Mouse (Mus musculus): ENCODE data around the gene Wdr82. TPM values are rescaled to one million over a fixed set of nuclear protein-coding genes. Genes with fewer than 3 reads are reported as not detected.

The Wdr82 gene
- 10 to 100 TPM; 54.8 to 64.9 TPM for total RNA-seq (2023)

DNA sequence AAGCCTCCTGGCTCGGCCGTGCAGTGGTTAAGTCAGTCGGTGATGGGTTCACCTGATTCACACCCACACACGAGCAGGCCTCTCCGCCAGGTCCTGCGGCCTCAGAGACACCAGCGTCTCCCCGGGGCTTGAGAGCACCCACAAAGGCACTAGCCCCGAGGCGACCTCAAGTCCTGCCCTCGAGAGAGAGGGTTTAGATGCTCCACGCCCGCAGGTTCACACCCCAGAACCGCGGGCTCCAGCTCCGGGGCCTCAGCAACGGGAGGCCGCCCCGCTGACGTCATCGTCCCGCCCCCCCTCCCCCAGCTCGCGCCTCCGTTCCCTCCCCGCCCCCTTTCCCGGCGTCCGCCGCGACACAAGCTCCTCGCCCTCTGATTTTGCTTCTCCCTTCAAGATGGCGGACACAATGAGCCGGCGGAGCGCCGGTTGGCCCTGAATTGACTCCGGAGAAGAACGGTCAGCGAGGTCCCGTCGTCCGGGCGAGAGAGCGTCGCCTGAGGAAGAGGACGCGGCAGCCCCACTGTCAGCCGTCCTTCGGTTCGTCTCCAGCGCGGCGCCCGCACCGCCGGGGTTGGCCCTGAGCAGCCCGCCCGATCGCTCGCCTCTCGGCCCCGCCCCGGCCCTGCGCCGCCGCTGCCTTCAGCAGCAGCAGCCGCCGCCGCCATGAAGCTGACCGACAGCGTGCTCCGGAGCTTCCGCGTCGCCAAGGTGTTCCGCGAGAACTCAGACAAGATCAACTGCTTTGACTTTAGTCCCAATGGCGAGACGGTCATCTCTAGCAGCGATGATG is at the start of gene Wdr82:
TSS of gene Wdr82 (plus strand) at position 373 of the 790 bp plus-strand sequence.

DNA sequence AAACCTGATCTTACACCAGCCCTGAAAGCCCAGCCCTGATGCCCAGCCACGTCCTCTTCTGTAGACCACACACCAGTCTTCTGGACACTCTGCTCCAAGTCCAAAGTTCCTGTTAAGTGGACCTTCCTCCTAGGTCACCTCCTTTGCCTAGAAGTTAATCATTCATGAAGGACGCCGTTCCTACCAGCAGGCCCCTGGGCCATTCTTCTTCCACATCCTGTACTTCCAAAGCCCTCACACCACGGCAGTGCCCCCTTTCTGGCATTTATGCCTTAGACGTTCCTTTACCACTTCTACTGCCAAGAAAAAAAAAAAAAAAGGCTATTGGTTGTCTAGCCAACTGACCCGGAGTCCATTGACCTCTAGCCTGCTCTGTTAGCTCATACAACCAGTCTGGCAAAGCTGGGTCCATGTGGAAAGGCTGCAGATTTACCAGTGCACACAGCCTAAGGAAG is 12.7 kb upstream of the Wdr82 start, which contains the start of gene Glyctk:
TSS of gene Glyctk (minus strand) at position 102 of the 455 bp plus-strand sequence.

DNA sequence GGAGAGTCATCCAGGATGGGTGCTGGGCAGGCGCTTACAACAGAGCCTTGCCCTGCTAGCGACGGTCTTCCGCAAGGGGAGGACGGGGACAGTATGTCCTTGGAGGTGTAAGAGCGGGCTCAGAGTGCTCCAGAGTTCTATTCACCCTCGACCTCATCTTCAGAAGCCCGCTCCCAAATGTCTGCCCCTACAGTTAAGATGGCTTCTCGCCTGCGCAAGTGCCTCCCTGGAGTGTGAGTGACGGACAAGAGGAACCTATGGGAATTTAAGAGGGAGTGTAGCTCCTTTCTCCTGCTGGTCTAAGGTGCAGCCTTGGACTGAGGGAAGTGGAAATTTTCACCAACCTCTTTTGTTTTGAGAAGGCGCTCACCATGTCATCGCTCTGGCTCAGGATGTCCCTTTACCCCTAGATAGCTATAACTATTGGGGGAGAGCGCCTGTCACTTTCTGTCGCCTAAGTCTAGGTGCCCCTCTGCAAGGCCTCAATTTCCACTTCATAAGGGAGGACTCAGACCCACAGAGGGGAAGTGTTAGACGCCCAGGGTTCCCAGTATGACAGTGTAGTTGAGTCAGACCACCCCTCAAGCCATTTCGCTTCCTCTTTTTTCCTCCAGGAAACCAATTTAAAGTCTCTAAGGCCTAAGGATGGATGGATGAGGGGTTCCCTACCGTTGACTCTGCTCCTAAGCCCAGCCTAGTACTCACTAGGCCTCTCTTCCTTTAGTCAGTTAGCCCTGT is 29.0 kb downstream of the Wdr82 start, which contains the start of gene Ppm1m:
TSS of gene Ppm1m (minus strand) at position 212 of the 738 bp plus-strand sequence.

DNA sequence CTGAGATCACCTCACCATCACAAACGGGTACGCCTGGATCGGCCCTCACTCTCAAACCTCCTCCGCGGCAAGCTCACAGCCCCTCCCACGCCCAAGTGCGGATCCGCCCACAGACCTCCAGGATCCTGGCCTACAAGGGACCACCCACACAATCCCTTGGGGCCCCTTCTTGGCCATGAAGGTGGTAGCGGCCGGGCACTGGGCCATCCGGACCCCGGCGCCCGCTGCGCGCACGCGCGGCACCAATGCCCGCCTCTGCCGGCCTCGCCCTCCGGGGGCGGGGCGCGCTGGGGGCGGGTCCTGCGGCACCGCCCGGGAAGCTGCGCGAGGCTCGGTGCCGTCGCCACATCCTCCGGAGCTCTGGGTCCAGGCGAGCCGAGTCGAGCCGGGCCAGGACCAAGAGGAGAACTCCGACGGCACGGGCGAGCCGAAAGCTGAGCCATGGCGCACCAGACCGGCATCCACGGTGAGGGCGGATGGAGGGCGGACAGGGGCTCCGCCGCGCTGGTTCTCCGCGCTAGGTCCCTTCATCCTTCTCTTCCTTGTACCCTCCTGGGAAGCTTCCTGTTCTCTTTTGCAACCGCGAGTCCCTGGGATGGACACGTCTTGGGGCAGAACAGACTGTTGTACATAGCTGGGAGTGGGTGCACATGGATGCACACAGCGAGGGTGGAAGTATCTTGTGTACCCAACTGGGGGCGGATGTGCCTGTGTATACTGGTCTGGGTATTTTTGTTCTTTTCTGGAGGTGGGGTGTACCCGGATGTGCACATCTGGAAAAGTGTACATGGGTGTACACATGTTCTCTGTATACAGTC is 32.3 kb downstream of the Wdr82 start, which contains the start of gene Twf2:
TSS of gene Twf2 (plus strand) at position 290 of the 818 bp plus-strand sequence.

DNA sequence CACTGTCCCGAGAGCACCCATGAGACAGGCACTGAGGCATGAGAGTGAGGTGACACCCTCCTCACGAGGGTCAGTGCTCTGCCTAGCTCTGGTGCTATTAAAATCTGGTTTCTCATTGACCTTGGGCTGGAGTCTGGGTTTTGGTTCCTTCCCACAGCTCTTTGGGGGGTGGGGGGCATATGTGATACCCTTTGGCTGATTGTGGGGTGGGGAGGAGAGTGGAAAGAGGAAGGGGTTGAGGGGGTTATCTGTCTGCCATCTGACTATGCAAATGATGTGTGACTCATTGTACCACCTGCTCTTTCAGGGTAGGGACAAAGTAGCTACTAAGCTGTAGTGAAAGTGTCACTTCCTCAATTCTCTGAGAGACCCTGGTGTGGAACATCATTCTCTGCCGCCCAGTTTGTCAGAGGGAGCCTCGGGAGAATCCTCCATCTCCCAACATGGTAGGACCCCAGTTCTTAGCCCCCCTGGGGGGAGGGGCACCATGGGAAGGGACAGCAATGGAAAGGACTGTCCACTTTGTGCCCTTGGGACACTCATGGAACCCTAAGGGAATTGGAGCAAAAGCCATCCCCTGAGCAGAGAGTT is 51.6 kb downstream of the Wdr82 start, which contains the start of gene Tlr9:
TSS of gene Tlr9 (plus strand) at position 338 of the 591 bp plus-strand sequence.

Other genes with a start within 250 kb of the Wdr82 start
- under 1 TPM; 0.04 to 0.07 TPM for gene Col6a5, start 210.3 kb upstream of the Wdr82 start, total RNA-seq (2023)
- not detected for gene Col6a4, start 74.1 kb upstream of the Wdr82 start, total RNA-seq (2023)
- gene Glyctk, start 12.8 kb upstream of the Wdr82 start, total RNA-seq (2023): 1 to 10 TPM; 1.0 to 1.2 TPM
- gene Ppm1m, start 28.8 kb downstream of the Wdr82 start, total RNA-seq (2023): 100 to 1,000 TPM; 143 to 146 TPM
- gene Twf2, start 32.2 kb downstream of the Wdr82 start, total RNA-seq (2023): 100 to 1,000 TPM; 168 to 177 TPM
- 10 to 100 TPM; 12.3 to 18.3 TPM for gene Tlr9, start 51.7 kb downstream of the Wdr82 start, total RNA-seq (2023)
- 100 to 1,000 TPM; 184 to 213 TPM for gene Alas1, start 77.7 kb downstream of the Wdr82 start, total RNA-seq (2023)
- gene Poc1a, start 110.1 kb downstream of the Wdr82 start, total RNA-seq (2023): 10 to 100 TPM; 14.6 to 15.2 TPM
- 10 to 100 TPM; 23.1 to 29.5 TPM for gene Dusp7, start 197.7 kb downstream of the Wdr82 start, total RNA-seq (2023)

Measured in neutrophil, adult 59 days (primary cell).